Mouse (Mus musculus) heart, adult 11 months (tissue): ENCODE results near the gene Asb15.
A peak's percentile ranks its signal among the peaks of the same experiment; 100 is the strongest.

Experiments used
- DNase-seq: peaks from one replicate; pipeline ENCODE4 v3.0.0; 2022

The Asb15 gene

GRCm38 (mm10) chr6:24568963-24569362 lies 41.0 kb downstream of the Asb15 start:
- no peak for DNase-seq

DNA sequence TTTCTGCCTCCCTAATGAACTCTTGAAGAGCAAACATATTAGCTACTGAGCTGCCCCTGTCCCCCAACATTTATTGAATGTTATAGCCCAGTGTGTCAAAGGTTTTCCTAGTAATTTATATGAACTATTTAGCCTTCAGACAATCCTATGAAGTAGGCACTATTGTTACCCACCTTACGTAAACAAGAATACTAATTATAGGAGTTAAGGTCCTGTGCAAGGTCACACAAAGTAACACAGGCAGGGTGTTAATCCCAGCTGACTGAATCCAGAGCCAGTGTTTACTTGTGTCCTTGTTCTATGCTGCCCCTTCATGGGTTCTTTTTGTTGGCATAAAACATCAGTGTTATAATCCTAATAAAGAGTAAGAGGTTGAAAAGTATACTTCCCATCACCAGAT lies 41.8 kb downstream of the Asb15 start:
- no peak for DNase-seq

DNA sequence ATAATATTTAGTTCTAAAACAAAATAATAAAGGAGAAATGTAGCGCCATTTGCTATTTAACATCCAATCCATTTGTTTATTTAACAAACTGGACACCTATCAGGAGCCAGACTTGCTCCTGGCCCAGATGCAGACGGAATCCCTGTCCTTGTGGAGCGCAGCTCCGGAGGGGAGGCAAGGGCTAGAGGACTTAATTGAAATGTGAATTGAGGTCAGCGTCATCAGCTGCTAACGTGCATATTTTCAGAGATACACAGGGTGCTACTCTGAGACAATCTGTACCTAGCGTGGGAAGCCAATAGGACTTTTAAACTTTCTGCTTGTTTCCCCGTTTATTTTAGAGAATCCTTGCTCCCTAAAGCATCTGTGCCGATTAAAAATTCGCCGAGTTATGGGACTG lies 42.3 kb downstream of the Asb15 start:
- DNase-seq: peak; percentile 95

DNA sequence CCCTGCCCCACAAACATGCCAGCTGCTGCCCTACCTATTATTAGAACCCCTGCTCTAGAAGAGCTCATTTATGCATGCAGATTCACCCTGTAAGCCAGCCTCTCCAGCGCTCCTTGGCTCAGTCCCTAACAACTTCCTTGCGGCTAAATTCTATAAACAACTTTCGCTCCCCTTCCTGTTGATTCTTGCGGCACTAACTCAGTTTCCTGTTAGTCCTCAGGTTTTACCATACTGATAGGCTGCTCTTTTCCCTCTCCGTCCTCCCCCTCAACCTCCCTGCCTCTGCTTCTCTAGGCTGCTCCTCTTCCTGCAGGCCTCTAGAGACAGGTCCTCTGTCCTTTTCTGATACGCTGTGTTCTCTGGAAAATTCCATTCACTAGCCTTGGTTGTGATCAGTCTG lies 43.2 kb downstream of the Asb15 start:
- peak; percentile 97 for DNase-seq

DNA sequence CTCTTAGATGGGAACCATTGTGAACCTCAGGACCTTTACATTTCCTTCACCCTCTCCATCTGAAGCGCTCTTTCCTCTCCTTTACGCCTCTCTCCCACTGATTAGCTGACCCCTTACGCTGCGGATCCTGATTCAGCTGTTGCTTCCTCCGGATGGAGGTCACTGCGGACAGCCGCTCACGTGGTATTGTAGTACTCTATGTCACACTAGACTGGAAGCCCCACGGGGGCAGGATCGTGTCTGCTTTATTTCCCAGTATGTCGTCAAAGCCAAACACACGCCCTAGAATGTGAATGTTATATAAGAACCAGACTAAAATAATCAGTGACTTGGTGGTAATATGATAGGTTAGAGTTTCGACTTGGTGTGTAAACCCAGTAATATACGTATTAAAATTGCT lies 44.5 kb downstream of the Asb15 start:
- DNase-seq: peak; percentile 94

DNA sequence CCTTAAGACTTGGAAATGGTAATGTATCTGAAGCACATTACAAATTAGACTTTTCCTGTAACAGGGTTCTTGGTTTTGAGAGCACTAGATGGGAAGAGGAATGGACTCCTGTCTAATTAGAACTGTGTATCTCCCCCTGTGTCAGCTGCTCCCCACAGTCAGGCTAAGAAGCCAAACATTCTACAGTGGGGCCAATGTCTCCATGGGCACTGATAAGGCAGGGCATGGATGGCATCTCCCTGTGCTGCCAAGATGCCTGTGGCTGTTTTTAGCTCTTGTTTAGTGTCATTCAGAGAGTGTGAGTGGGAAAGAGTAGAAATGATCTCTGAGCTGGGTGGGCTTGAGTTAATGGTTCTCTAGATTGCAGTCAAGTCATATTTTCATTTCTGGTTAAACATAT lies 45.4 kb downstream of the Asb15 start:
- peak; percentile 98 for DNase-seq

- DNase-seq: peak; percentile 98
These were observed 55.5 kb downstream of the Asb15 start for GRCm38 (mm10) chr6:24583456-24583855.

DNA sequence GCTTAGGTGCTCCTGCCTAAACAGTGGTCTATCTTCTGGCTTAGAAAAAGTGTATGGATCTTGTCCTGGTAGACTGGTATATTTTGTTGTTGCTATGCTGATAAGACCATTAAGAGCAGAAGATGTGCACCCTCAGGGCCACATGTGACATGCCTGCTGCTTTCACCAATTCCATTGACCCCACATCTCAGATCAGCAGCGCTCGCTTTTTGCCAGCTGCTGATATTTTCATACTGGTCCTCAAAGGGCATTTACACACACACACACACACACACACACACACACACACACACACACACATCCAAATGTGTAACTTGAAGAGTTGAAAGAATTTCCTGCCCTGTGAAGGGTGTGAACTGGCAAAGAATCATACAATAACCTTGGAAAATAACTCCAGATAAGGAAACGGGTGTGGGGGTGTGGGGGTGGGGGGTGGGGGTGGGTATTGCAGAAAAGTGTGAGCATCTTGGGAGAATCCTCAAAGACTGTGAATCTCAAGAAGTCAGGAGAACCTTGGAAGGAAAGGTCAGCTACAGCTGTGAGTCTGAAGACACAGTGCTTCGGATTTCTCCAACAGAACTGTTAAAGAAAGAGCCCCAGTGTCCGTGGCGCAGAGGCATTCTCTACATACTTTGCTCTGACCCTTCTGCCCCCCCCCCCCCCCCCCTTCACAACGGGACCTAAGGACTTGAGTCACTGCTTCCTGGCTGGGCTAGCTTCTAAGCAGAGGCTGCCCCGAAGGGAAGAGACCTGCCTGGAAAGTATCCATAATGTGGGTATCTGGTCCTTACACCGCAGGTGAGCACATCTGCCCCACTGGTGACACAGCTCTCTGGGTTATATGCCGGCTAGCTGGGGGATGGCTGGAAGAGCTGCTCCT lies 57.7 kb downstream of the Asb15 start:
- peak; percentile 95 for DNase-seq

GRCm38 (mm10) chr6:24586885-24587284 lies 58.9 kb downstream of the Asb15 start:
- peak; percentile 99 for DNase-seq

GRCm38 (mm10) chr6:24590282-24590681 lies 62.3 kb downstream of the Asb15 start:
- DNase-seq: peak; percentile 66

DNA sequence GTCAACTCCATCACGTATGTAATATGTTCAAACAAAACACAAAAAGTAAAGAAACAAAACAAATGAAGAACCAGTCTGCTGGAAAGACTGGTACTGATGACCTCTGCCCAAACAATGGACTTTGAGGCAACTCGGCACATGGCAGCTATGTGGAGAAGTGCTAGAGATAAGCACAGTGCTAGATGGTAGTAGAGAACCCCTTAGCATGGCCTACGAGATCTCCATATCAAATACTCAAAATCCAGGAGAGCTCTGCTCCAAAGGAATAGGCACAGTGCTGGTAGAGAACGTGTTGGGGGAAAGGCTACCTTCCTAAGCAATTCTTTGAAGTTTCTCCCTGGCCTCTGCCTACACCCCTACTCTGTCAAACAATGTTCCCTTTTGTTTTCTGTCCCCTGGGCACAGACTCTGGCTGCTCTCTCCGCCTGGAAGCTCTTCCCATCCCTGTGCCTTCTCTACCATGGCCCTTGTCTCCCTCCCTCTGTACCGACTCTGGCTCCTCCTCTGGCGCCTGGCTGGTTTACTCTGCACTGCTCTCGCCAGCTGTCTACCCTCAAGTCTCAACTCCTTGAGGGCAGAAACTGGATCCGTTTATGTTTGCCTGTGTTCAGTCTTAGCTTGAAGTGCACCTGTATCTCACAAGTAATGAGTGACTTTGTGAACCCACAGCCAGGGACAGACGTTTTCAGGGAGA lies 63.7 kb downstream of the Asb15 start:
- DNase-seq: peak; percentile 82

DNA sequence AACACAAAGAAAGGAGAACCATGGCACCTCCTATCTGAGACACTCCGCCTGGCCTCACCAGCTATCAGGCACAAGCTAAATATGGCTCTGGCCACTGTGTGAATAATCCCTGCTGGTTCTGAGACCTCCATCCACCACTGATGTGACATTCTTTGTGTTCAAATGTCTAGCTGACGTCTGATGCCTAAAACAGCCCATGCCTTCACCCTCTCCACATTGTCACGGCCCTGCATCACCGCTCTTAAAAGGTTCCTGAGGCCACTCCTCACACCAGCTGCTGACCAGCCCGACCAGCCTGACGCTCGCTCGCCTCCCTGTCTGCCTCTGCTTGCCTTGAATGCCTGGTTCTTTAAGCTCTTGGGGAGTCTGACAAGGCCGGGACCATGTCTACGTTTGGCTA lies 69.6 kb downstream of the Asb15 start, which contains the start of gene Lmod2:
Lmod2 (plus strand) TSS at position 263 of the 400 bp plus-strand sequence.
- peak; percentile 99 for DNase-seq

- peak; percentile 87 for DNase-seq
These were observed 71.2 kb downstream of the Asb15 start for GRCm38 (mm10) chr6:24599179-24599578.

GRCm38 (mm10) chr6:24599639-24600038 lies 71.7 kb downstream of the Asb15 start:
- peak; percentile 95 for DNase-seq

DNA sequence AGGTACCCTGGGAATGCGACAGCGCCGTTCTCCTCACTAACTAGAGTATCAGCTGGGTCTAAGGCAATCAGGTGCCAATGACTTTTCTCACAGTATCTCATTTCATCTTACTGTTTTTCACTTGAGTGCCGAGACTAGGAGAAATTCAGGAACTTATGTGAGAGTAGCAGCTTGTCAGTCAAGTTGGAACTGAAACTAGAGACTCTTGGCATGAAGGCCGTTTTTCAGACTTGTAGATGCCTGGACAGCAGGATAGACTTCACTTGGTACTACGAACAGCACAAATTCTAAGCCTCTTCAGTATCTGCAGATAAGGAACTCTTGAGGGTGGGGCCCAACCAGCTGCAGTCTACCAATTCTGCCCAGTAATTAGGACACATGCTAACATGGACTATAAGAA lies 72.2 kb downstream of the Asb15 start:
- DNase-seq: peak; percentile 86

DNA sequence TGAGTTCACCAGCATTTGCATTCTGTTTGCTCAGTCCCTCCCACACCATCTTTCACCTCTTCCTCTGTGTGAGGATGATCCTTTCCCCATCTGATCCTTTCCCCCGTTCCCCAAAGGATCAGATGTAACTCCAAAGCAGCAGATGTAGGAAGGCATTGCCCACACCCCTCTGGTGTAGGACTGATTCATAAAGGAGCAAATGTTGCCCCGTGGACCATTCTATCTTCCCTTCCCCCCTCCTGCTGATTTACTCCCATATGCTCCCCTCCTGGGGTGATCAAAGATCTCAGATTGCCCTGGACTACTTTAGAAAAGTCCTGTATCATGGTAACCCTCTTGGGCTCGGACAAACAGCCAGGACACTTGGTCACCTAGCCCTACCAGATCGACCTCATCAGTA lies 72.8 kb downstream of the Asb15 start:
- peak; percentile 87 for DNase-seq

- DNase-seq: peak; percentile 96
These were observed 73.7 kb downstream of the Asb15 start for GRCm38 (mm10) chr6:24601668-24602067.

DNA sequence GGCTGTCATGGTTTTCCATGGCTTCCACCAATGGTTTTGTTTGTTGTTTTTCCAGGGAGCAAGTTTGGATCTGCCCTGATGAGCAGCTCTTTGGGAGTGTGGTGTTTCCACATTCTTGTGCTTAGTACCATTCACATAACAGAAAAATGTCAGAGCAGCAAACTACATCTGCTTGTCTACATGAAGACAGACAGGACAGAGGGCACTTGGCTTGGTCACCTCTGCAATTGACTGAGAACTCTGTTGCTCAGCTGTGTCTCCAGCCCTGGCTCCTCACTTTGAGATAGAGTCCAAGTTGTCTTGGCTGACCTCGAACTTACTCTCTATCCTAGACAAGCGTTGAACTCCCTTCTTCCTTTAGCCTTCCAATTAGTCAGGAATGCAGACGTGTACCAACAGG lies 74.4 kb downstream of the Asb15 start:
- peak; percentile 83 for DNase-seq

- DNase-seq: peak; percentile 52
These were observed 75.0 kb downstream of the Asb15 start for GRCm38 (mm10) chr6:24602993-24603392.

- peak; percentile 68 for DNase-seq
These were observed 76.3 kb downstream of the Asb15 start for GRCm38 (mm10) chr6:24604289-24604688.

DNA sequence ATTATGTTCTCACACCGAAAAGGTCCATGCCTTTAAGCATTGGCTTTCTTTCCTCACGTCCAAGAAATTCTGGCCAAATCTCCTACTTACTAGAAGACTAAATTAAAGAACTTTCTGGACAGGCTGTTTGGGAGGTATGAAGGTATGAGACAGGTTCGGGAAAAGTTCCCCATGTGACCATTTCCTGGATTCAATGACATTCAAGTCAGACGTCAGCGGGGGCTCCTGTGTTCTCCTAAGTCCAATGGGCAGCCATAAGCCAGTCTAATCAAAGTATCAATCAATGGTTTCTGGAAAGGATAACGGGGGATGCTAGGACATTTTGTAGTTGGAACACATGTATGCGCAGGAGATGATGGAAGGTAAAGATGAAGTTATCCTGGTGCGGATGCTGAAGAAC lies 77.7 kb downstream of the Asb15 start:
- DNase-seq: peak; percentile 68

DNA sequence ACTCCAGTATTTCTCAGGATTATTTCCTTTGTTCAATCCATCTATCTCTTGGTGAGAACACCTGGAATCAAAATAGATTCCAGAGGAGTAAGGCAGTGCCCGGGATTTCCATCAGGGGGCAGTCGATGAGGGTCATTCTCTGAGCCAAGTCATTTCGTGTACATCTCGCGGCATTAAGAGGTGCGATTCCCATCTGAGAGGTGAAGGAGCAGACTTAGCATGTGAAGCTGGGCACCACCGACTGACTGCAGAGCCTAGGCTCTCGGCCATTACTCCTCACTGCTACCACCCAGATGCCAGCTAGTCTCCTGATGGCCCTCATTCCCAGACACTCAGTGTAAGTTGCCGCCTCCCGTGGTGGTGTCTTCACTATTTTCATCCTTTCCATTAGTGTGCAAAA lies 78.6 kb downstream of the Asb15 start:
- peak; percentile 79 for DNase-seq

- DNase-seq: peak; percentile 67
These were observed 79.6 kb downstream of the Asb15 start for GRCm38 (mm10) chr6:24607531-24607930.

GRCm38 (mm10) chr6:24608129-24608528 lies 80.2 kb downstream of the Asb15 start:
- DNase-seq: peak; percentile 91
